Mouse (Mus musculus): Measurements from ENCODE around the gene En1. TPM values are rescaled to one million over a fixed set of nuclear protein-coding genes. Genes with fewer than 3 reads are reported as not detected.

The En1 gene
- polyA plus RNA-seq, 1 experiment: not detected

- TF ChIP-seq GATA1 (IDR thresholded peaks at IDR 0.05; ENCODE audit: low read length): no peak
Observed at GRCm38 (mm10) chr1:120606641-120607575, 4.7 kb downstream of the En1 start.

GRCm38 (mm10) chr1:120607576-120608400 is 5.6 kb downstream of the En1 start:
- TF ChIP-seq GATA1 (IDR thresholded peaks at IDR 0.05; ENCODE audit: low read length): no peak

- no peak for TF ChIP-seq GATA1 (IDR thresholded peaks at IDR 0.05; ENCODE audit: low read length)
Observed at GRCm38 (mm10) chr1:120608461-120608860, 6.2 kb downstream of the En1 start.

- TF ChIP-seq GATA1 (IDR thresholded peaks at IDR 0.05; ENCODE audit: low read length): no peak
Observed at GRCm38 (mm10) chr1:120609611-120610010, 7.4 kb downstream of the En1 start.

- no peak for TF ChIP-seq GATA1 (IDR thresholded peaks at IDR 0.05; ENCODE audit: low read length)
Observed at GRCm38 (mm10) chr1:120613461-120614306, 11.5 kb downstream of the En1 start.

GRCm38 (mm10) chr1:120614307-120615100 is 12.3 kb downstream of the En1 start:
- no peak for TF ChIP-seq GATA1 (IDR thresholded peaks at IDR 0.05; ENCODE audit: low read length)

- no peak for TF ChIP-seq GATA1 (IDR thresholded peaks at IDR 0.05; ENCODE audit: low read length)
Observed at GRCm38 (mm10) chr1:120615521-120615920, 13.3 kb downstream of the En1 start.

GRCm38 (mm10) chr1:120615927-120616326 is 13.7 kb downstream of the En1 start:
- no peak for TF ChIP-seq GATA1 (IDR thresholded peaks at IDR 0.05; ENCODE audit: low read length)

- TF ChIP-seq GATA1 (IDR thresholded peaks at IDR 0.05; ENCODE audit: low read length): no peak
Observed at GRCm38 (mm10) chr1:120621383-120621782, 19.2 kb downstream of the En1 start.

- no peak for TF ChIP-seq GATA1 (IDR thresholded peaks at IDR 0.05; ENCODE audit: low read length)
Observed at GRCm38 (mm10) chr1:120626930-120627621, 24.9 kb downstream of the En1 start.

- no peak for TF ChIP-seq GATA1 (IDR thresholded peaks at IDR 0.05; ENCODE audit: low read length)
Observed at GRCm38 (mm10) chr1:120627622-120628001, 25.4 kb downstream of the En1 start.

GRCm38 (mm10) chr1:120628821-120629220 is 26.6 kb downstream of the En1 start:
- no peak for TF ChIP-seq GATA1 (IDR thresholded peaks at IDR 0.05; ENCODE audit: low read length)

GRCm38 (mm10) chr1:120643380-120643779 is 41.2 kb downstream of the En1 start:
- TF ChIP-seq GATA1 (IDR thresholded peaks at IDR 0.05; ENCODE audit: low read length): no peak
